Mouse (Mus musculus): Measurements from ENCODE around the gene B3galt5. TPM values are rescaled to one million over a fixed set of nuclear protein-coding genes. Genes with fewer than 3 reads are reported as not detected.

The B3galt5 gene
- polyA plus RNA-seq, 1 experiment: 9.7 TPM

DNA sequence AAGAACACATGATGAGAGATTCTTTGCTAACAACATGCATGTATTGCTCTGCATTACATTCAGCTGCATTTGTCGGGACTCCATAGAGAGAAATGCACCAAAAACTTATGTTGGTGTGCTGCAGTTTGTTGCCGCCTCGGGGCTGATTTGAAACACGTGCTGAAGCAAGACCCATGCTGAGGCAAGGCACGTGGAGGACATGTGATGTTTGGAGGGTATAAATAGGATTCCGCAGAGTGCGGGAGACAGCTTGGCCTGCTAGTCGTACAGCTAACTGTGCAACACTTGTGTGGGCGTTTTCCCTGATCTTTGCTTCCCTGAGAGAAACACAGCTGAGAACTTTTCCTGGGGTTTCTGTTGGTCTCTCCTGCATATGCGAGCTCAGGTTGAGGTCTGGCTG lies 25.8 kb upstream of the B3galt5 start:
- no peaks in the 10 kb centered on the region for H3K4me1 ChIP-seq (ENCODE audit: control insufficient read depth, insufficient read depth, low read length)
- WGBS: 91% methylated on average over 10 of the region's 10 CpGs
- TF ChIP-seq POLR2A (IDR thresholded peaks at IDR 0.05; ENCODE audit: low read depth, low read length): no peak
- TF ChIP-seq CTCF (conservative IDR thresholded peaks at IDR 0.05; ENCODE audit: insufficient read depth, insufficient read length, low read depth, low read length): no peak
- no peak overlapping the region for H3K4me3 ChIP-seq (ENCODE audit: insufficient read depth, low read depth, low read length)
- no peaks in the 10 kb centered on the region for H3K36me3 ChIP-seq (ENCODE audit: control insufficient read depth, insufficient read depth, low read length)
- H3K27ac ChIP-seq (ENCODE audit: insufficient read depth, low read depth, low read length): no peak overlapping the region
- no peaks in the 10 kb centered on the region for H3K27me3 ChIP-seq (replicated peaks; ENCODE audit: control insufficient read depth, insufficient read depth, low read length)
- DNase-seq: no peak

DNA sequence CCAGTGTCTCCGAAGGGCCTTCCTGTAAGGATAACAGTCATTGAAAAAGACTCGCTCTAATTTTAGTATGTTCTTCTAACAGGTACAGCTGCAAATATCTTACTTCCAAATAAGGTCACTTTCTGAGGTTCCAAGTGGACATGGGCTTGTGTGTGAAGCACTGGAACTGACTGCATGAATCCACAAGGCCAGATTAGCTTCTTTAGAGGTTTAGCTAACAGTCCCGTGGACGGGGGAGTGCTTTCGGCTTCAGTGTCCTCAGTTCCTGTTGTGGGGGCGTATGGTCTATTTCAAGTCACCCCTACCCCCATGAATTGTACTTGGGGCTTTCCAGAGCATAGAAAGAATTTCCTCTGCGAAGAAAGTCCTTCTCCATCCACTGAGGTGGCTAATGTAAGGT lies 24.7 kb upstream of the B3galt5 start:
- 75% methylated on average over 7 of the region's 7 CpGs for WGBS
- H3K36me3 ChIP-seq (ENCODE audit: control insufficient read depth, insufficient read depth, low read length): no peaks in the 10 kb centered on the region
- H3K4me3 ChIP-seq (ENCODE audit: insufficient read depth, low read depth, low read length): no peak overlapping the region
- H3K27me3 ChIP-seq (replicated peaks; ENCODE audit: control insufficient read depth, insufficient read depth, low read length): no peaks in the 10 kb centered on the region
- DNase-seq: no peak
- TF ChIP-seq CTCF (conservative IDR thresholded peaks at IDR 0.05; ENCODE audit: insufficient read depth, insufficient read length, low read depth, low read length) (no peak), POLR2A (IDR thresholded peaks at IDR 0.05; ENCODE audit: low read depth, low read length) (no peak)
- H3K4me1 ChIP-seq (ENCODE audit: control insufficient read depth, insufficient read depth, low read length): no peaks in the 10 kb centered on the region
- no peak overlapping the region for H3K27ac ChIP-seq (ENCODE audit: insufficient read depth, low read depth, low read length)

- DNase-seq: no peak
- Histone ChIP-seq H3K36me3 (ENCODE audit: control insufficient read depth, insufficient read depth, low read length) (no peaks in the 10 kb centered on the region), H3K27me3 (replicated peaks; ENCODE audit: control insufficient read depth, insufficient read depth, low read length) (no peaks in the 10 kb centered on the region), H3K4me1 (ENCODE audit: control insufficient read depth, insufficient read depth, low read length) (no peaks in the 10 kb centered on the region), H3K27ac (ENCODE audit: insufficient read depth, low read depth, low read length) (no peak overlapping the region), H3K4me3 (ENCODE audit: insufficient read depth, low read depth, low read length) (no peak overlapping the region)
- TF ChIP-seq CTCF (conservative IDR thresholded peaks at IDR 0.05; ENCODE audit: insufficient read depth, insufficient read length, low read depth, low read length): no peak
- no peak for TF ChIP-seq POLR2A (IDR thresholded peaks at IDR 0.05; ENCODE audit: low read depth, low read length)
- 94% methylated on average over 4 of the region's 4 CpGs for WGBS
Measured at GRCm38 (mm10) chr16:96213027-96213426, 22.6 kb upstream of the B3galt5 start.

GRCm38 (mm10) chr16:96221491-96221890 lies 14.1 kb upstream of the B3galt5 start:
- Histone ChIP-seq H3K4me3 (ENCODE audit: insufficient read depth, low read depth, low read length) (no peak overlapping the region), H3K36me3 (ENCODE audit: control insufficient read depth, insufficient read depth, low read length) (no peaks in the 10 kb centered on the region), H3K27me3 (replicated peaks; ENCODE audit: control insufficient read depth, insufficient read depth, low read length) (no peaks in the 10 kb centered on the region), H3K27ac (ENCODE audit: insufficient read depth, low read depth, low read length) (no peak overlapping the region), H3K4me1 (ENCODE audit: control insufficient read depth, insufficient read depth, low read length) (no peaks in the 10 kb centered on the region)
- 59% methylated on average over 5 of the region's 5 CpGs for WGBS
- no peak for TF ChIP-seq POLR2A (IDR thresholded peaks at IDR 0.05; ENCODE audit: low read depth, low read length)
- TF ChIP-seq CTCF (conservative IDR thresholded peaks at IDR 0.05; ENCODE audit: insufficient read depth, insufficient read length, low read depth, low read length): no peak
- no peak for DNase-seq

GRCm38 (mm10) chr16:96221959-96222358 lies 13.6 kb upstream of the B3galt5 start:
- Histone ChIP-seq H3K4me1 (ENCODE audit: control insufficient read depth, insufficient read depth, low read length) (no peaks in the 10 kb centered on the region), H3K27ac (ENCODE audit: insufficient read depth, low read depth, low read length) (no peak overlapping the region), H3K27me3 (replicated peaks; ENCODE audit: control insufficient read depth, insufficient read depth, low read length) (no peaks in the 10 kb centered on the region), H3K36me3 (ENCODE audit: control insufficient read depth, insufficient read depth, low read length) (no peaks in the 10 kb centered on the region), H3K4me3 (ENCODE audit: insufficient read depth, low read depth, low read length) (no peak overlapping the region)
- no peak for DNase-seq
- TF ChIP-seq CTCF (conservative IDR thresholded peaks at IDR 0.05; ENCODE audit: insufficient read depth, insufficient read length, low read depth, low read length): no peak
- TF ChIP-seq POLR2A (IDR thresholded peaks at IDR 0.05; ENCODE audit: low read depth, low read length): no peak
- 86% methylated on average over 3 of the region's 3 CpGs for WGBS

GRCm38 (mm10) chr16:96222452-96222851 lies 13.1 kb upstream of the B3galt5 start:
- H3K36me3 ChIP-seq (ENCODE audit: control insufficient read depth, insufficient read depth, low read length): no peaks in the 10 kb centered on the region
- no peak for TF ChIP-seq POLR2A (IDR thresholded peaks at IDR 0.05; ENCODE audit: low read depth, low read length)
- TF ChIP-seq CTCF (conservative IDR thresholded peaks at IDR 0.05; ENCODE audit: insufficient read depth, insufficient read length, low read depth, low read length): no peak
- no peak overlapping the region for H3K4me3 ChIP-seq (ENCODE audit: insufficient read depth, low read depth, low read length)
- no peaks in the 10 kb centered on the region for H3K4me1 ChIP-seq (ENCODE audit: control insufficient read depth, insufficient read depth, low read length)
- no peaks in the 10 kb centered on the region for H3K27me3 ChIP-seq (replicated peaks; ENCODE audit: control insufficient read depth, insufficient read depth, low read length)
- no peak for DNase-seq
- H3K27ac ChIP-seq (ENCODE audit: insufficient read depth, low read depth, low read length): no peak overlapping the region
- 76% methylated on average over 1 of the region's 1 CpGs for WGBS

- Histone ChIP-seq H3K36me3 (ENCODE audit: control insufficient read depth, insufficient read depth, low read length) (no peaks in the 10 kb centered on the region), H3K4me1 (ENCODE audit: control insufficient read depth, insufficient read depth, low read length) (no peaks in the 10 kb centered on the region), H3K27ac (ENCODE audit: insufficient read depth, low read depth, low read length) (no peak overlapping the region), H3K4me3 (ENCODE audit: insufficient read depth, low read depth, low read length) (no peak overlapping the region), H3K27me3 (replicated peaks; ENCODE audit: control insufficient read depth, insufficient read depth, low read length) (no peaks in the 10 kb centered on the region)
- no peak for DNase-seq
- 58% methylated on average over 13 of the region's 13 CpGs for WGBS
- TF ChIP-seq CTCF (conservative IDR thresholded peaks at IDR 0.05; ENCODE audit: insufficient read depth, insufficient read length, low read depth, low read length): no peak
- no peak for TF ChIP-seq POLR2A (IDR thresholded peaks at IDR 0.05; ENCODE audit: low read depth, low read length)
Measured at GRCm38 (mm10) chr16:96228438-96228837, 7.2 kb upstream of the B3galt5 start.

Measured in kidney, adult 2 months (tissue).